Mouse (Mus musculus): ENCODE results near the gene Rpe. TPM values are rescaled to one million over a fixed set of nuclear protein-coding genes. Genes with fewer than 3 reads are reported as not detected.

The Rpe gene
- total RNA-seq, 2 experiments from 2014 or later = 24.2 to 30.9 TPM

DNA sequence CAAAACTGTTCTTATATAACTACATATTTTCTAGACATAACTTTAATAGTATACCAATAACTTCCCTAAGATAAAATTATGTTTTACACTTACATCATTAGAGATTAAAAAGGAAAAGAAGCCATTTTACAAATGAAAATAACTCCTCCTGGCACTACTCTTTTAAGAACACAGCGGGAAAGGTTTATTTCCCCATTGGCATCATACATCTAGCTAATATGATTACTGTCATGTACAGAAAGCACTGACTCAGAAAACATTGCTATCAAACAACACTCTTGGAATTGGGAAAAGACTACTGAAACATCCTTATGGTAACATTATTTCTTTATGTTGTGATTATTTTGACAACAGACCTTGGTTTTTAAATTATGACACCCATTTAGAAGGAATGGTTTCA, 68.1 kb downstream of the Rpe start:
- ATAC-seq (replicated peaks; ENCODE audit: low FRiP score, poor library complexity, severe bottlenecking) = no peak

Other genes starting within 250 kb of the Rpe start
- not detected in 2 replicates for gene Unc80, start 232.5 kb upstream of the Rpe start, total RNA-seq (2015; ENCODE audit: low replicate concordance)
- gene Unc80, start 232.5 kb upstream of the Rpe start, total RNA-seq (2017; ENCODE audit: low replicate concordance) = not detected in 2 replicates
- 13.0 and 14.6 TPM in 2 replicates for gene Kansl1l, start 116.7 kb downstream of the Rpe start, total RNA-seq (2015; ENCODE audit: low replicate concordance)
- 3.6 and 6.0 TPM in 2 replicates for gene Kansl1l, start 116.7 kb downstream of the Rpe start, total RNA-seq (2017; ENCODE audit: low replicate concordance)
- gene Acadl, start 162.4 kb downstream of the Rpe start, total RNA-seq (2015; ENCODE audit: low replicate concordance) = 33.6 and 43.2 TPM in 2 replicates
- gene Acadl, start 162.4 kb downstream of the Rpe start, total RNA-seq (2017; ENCODE audit: low replicate concordance) = 21.0 and 25.0 TPM in 2 replicates
- gene Myl1, start 244.6 kb downstream of the Rpe start, total RNA-seq (2015; ENCODE audit: low replicate concordance) = not detected in 2 replicates
- gene Myl1, start 244.6 kb downstream of the Rpe start, total RNA-seq (2017; ENCODE audit: low replicate concordance) = not detected in 2 replicates